9 mouse cellular contexts compared by ENCODE assay signal in the genomic region with DNA sequence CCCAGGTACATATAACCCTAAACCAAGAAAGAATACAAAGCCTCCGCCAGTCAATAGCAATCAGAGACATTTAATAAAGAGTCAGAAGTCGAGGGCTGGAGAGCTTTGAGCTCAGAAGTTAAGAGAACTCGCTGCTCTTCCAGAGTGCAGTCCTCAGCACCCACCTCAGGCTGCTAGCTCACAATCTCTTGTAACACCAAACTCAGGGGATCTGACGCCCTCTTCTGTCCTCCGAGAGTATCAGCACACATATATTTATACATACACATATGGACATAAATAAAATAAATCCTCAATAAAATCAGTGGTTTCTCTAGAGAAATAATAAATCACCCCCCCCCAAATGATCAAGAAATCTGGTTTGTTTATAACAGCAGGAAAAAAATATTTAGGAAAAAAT. TPM values are rescaled to one million over a fixed set of nuclear protein-coding genes. Genes with fewer than 3 reads are reported as not detected.
DNase-seq lines count a peak whose midpoint lies in the region; ATAC-seq lines count a peak whose summit lies in the region.
"Had no signal": no experiment of that assay in that cellular context is flagged by ENCODE, and none has a peak within 500 bp of the region (broad histone marks: within the 10 kb centered on the region; RNA-seq: fewer than 3 reads in every experiment).

No protein-coding gene starts in this region.

- peaks cover 12% of the 10 kb centered on the region for H3K4me1 ChIP-seq in embryonic facial prominence, embryonic 14.5 days (ENCODE audit: control insufficient read depth, insufficient read depth, low read length)
- H3K4me1 ChIP-seq in liver, embryonic 16.5 days (ENCODE audit: control insufficient read depth, low read depth, low read length) = peaks cover 12% of the 10 kb centered on the region

- peaks cover 14% of the 10 kb centered on the region; the same call in 1 of the 2 replicates for H3K36me3 ChIP-seq in embryonic facial prominence, embryonic 14.5 days (ENCODE audit: control insufficient read depth, insufficient read depth, low read length)
- peaks cover 13% of the 10 kb centered on the region for H3K36me3 ChIP-seq in liver, embryonic 16.5 days (ENCODE audit: control insufficient read depth, insufficient read depth)

- H3K9me3 ChIP-seq in embryonic facial prominence, embryonic 14.5 days (ENCODE audit: control insufficient read depth, low read length) = no peaks in the 10 kb centered on the region
- H3K9me3 ChIP-seq in liver, embryonic 16.5 days (replicated peaks; ENCODE audit: control insufficient read depth, low read length) = no peaks in the 10 kb centered on the region

- H3K27ac ChIP-seq in embryonic facial prominence, embryonic 14.5 days (replicated peaks; ENCODE audit: low read depth, low read length) = no peak overlapping the region
- H3K27ac ChIP-seq in liver, embryonic 16.5 days (ENCODE audit: low read length) = no peak overlapping the region

- no peak for ATAC-seq in CD4-positive, CD25-positive, alpha-beta regulatory T cell, adult 4 months
- ATAC-seq in embryonic facial prominence, embryonic 14.5 days (ENCODE audit: low read depth) = no peak
- no peak for ATAC-seq in liver, embryonic 16.5 days (ENCODE audit: low read depth)
- no peak for ATAC-seq in inflammation-experienced regulatory T-cells, adult 6 months

- WGBS in embryonic facial prominence, embryonic 14.5 days = 72% methylated on average over 5 of the region's 5 CpGs
- 67% methylated on average over 5 of the region's 5 CpGs for WGBS in liver, embryonic 16.5 days (ENCODE audit: insufficient replicate concordance)

- H3K4me3 ChIP-seq in embryonic facial prominence, embryonic 14.5 days (ENCODE audit: low read depth, low read length) = peak overlapping the region; percentile 60
- H3K4me3 ChIP-seq in liver, embryonic 16.5 days (ENCODE audit: low read depth, low read length) = peak overlapping the region; percentile 25

- H3K27me3 ChIP-seq in embryonic facial prominence, embryonic 14.5 days (replicated peaks; ENCODE audit: control insufficient read depth, insufficient read depth, low read length) = no peaks in the 10 kb centered on the region
- H3K27me3 ChIP-seq in liver, embryonic 16.5 days (ENCODE audit: control insufficient read depth, insufficient read depth, low read depth, low read length) = no peaks in the 10 kb centered on the region

- no peak overlapping the region for H3K9ac ChIP-seq in embryonic facial prominence, embryonic 14.5 days (ENCODE audit: low read depth, low read length)
- no peak overlapping the region for H3K9ac ChIP-seq in liver, embryonic 16.5 days (ENCODE audit: low read depth, low read length)

- intact Hi-C loops in gastrocnemius, postnatal 14 days (cut with DNase I; ENCODE audit: low total_unique reads) = no loop called here

- DNase-seq in CD4-positive, CD25-positive, alpha-beta regulatory T cell, adult 2 months (ENCODE audit: low read depth, low spot score) = peak; percentile 30
- DNase-seq in 3T3-L1 (ENCODE audit: low read depth, low spot score) = peak; percentile 43
- no peak for DNase-seq in embryonic facial prominence, embryonic 14.5 days (ENCODE audit: low spot score)
- DNase-seq in gastrocnemius, postnatal 14 days = no peak
- DNase-seq in layer of hippocampus, postnatal 10 days (ENCODE audit: low spot score in 2 of 2) = no peak

- peak overlapping the region; percentile 73 for H3K4me2 ChIP-seq in embryonic facial prominence, embryonic 14.5 days (ENCODE audit: low read depth, low read length)
- peak overlapping the region; percentile 40 for H3K4me2 ChIP-seq in liver, embryonic 16.5 days (ENCODE audit: low read depth, low read length)

RNA-seq across cellular contexts. Expression of a gene that starts 1.4 kb away (rescaled TPM):
- 10 to 100 TPM; 33.8 to 39.9 TPM for polyA plus RNA-seq in CD4-positive, CD25-positive, alpha-beta regulatory T cell, adult 4 months (2017; shearing (Covaris generic))
- 75.4 and 78.6 TPM in 2 replicates for polyA plus RNA-seq in embryonic facial prominence, embryonic 14.5 days (2014; fragmentation: Nextera tagmentation; extraction: Ambion mirVana)
- 54.4 and 56.9 TPM in 2 replicates for polyA plus RNA-seq in liver, embryonic 16.5 days (2015; fragmentation: Nextera tagmentation; extraction: Ambion mirVana)
- polyA plus RNA-seq in inflammation-experienced regulatory T-cells, adult 6 months (2017; shearing (Covaris generic)) = 10 to 100 TPM; 29.4 to 38.3 (median 36.0) TPM
- 10 to 100 TPM; 29.9 to 32.0 TPM for total RNA-seq in gastrocnemius, postnatal 14 days (2021)
- total RNA-seq in layer of hippocampus, postnatal 10 days (2021) = 10 to 100 TPM; 33.5 to 35.6 TPM

RNA-seq across cellular contexts. Expression of a gene that starts 1.5 kb away (rescaled TPM):
- 1 to 10 TPM; 3.3 to 4.0 TPM for polyA plus RNA-seq in CD4-positive, CD25-positive, alpha-beta regulatory T cell, adult 4 months (2017; shearing (Covaris generic))
- polyA plus RNA-seq in embryonic facial prominence, embryonic 14.5 days (2014; fragmentation: Nextera tagmentation; extraction: Ambion mirVana) = 8.8 and 9.7 TPM in 2 replicates
- 3.5 and 3.8 TPM in 2 replicates for polyA plus RNA-seq in liver, embryonic 16.5 days (2015; fragmentation: Nextera tagmentation; extraction: Ambion mirVana)
- 1 to 10 TPM; 3.0 to 5.2 (median 3.5) TPM for polyA plus RNA-seq in inflammation-experienced regulatory T-cells, adult 6 months (2017; shearing (Covaris generic))
- 1 to 10 TPM; 3.0 to 3.8 TPM for total RNA-seq in gastrocnemius, postnatal 14 days (2021)
- total RNA-seq in layer of hippocampus, postnatal 10 days (2021) = 10 to 100 TPM; 16.7 to 18.3 TPM

RNA-seq across cellular contexts. Expression of a gene that starts 13.1 kb away (rescaled TPM):
- polyA plus RNA-seq in CD4-positive, CD25-positive, alpha-beta regulatory T cell, adult 4 months (2017; shearing (Covaris generic)) = not detected
- polyA plus RNA-seq in embryonic facial prominence, embryonic 14.5 days (2014; fragmentation: Nextera tagmentation; extraction: Ambion mirVana) = 0.16 TPM in 1 of 2 replicates, not detected in the other
- polyA plus RNA-seq in liver, embryonic 16.5 days (2015; fragmentation: Nextera tagmentation; extraction: Ambion mirVana) = 2.9 and 3.3 TPM in 2 replicates
- not detected for polyA plus RNA-seq in inflammation-experienced regulatory T-cells, adult 6 months (2017; shearing (Covaris generic))
- under 1 TPM in 1 of 2 experiments, not detected in 1; 0.18 TPM for total RNA-seq in gastrocnemius, postnatal 14 days (2021)
- total RNA-seq in layer of hippocampus, postnatal 10 days (2021) = under 1 TPM; 0.18 to 0.27 TPM
- total RNA-seq: granulocyte monocyte progenitor cell, adult 5-6 weeks had no signal

RNA-seq across cellular contexts. Expression of a gene that starts 29.9 kb away (rescaled TPM):
- polyA plus RNA-seq in CD4-positive, CD25-positive, alpha-beta regulatory T cell, adult 4 months (2017; shearing (Covaris generic)) = not detected
- 0.09 and 0.14 TPM in 2 replicates for polyA plus RNA-seq in embryonic facial prominence, embryonic 14.5 days (2014; fragmentation: Nextera tagmentation; extraction: Ambion mirVana)
- polyA plus RNA-seq in liver, embryonic 16.5 days (2015; fragmentation: Nextera tagmentation; extraction: Ambion mirVana) = 479 and 529 TPM in 2 replicates
- polyA plus RNA-seq in inflammation-experienced regulatory T-cells, adult 6 months (2017; shearing (Covaris generic)) = not detected
- total RNA-seq in gastrocnemius, postnatal 14 days (2021) = not detected
- 1 to 10 TPM; 1.5 to 1.6 TPM for total RNA-seq in layer of hippocampus, postnatal 10 days (2021)
- total RNA-seq: granulocyte monocyte progenitor cell, adult 5-6 weeks had no signal

RNA-seq across cellular contexts. Expression of a gene that starts 45.8 kb away (rescaled TPM):
- not detected for polyA plus RNA-seq in CD4-positive, CD25-positive, alpha-beta regulatory T cell, adult 4 months (2017; shearing (Covaris generic))
- polyA plus RNA-seq in embryonic facial prominence, embryonic 14.5 days (2014; fragmentation: Nextera tagmentation; extraction: Ambion mirVana) = 0.13 TPM in 1 of 2 replicates, not detected in the other
- 0.86 and 1.1 TPM in 2 replicates for polyA plus RNA-seq in liver, embryonic 16.5 days (2015; fragmentation: Nextera tagmentation; extraction: Ambion mirVana)
- not detected for polyA plus RNA-seq in inflammation-experienced regulatory T-cells, adult 6 months (2017; shearing (Covaris generic))
- total RNA-seq in gastrocnemius, postnatal 14 days (2021) = not detected
- total RNA-seq in layer of hippocampus, postnatal 10 days (2021) = 1 to 10 TPM in 1 of 2 experiments, under 1 TPM in 1; 0.57 to 1.1 TPM
- total RNA-seq: granulocyte monocyte progenitor cell, adult 5-6 weeks had no signal

Comparison
In these comparisons a context has a peak if more than half of its experiments do, and no peak if none do; other contexts are left out.
1. DNase-seq: peak in CD4-positive, CD25-positive, alpha-beta regulatory T cell, adult 2 months (single experiment) and 3T3-L1 (single experiment); none in embryonic facial prominence, embryonic 14.5 days (single experiment), gastrocnemius, postnatal 14 days (single experiment) and layer of hippocampus, postnatal 10 days (0 of 2).